Mouse (Mus musculus) stomach, postnatal 0 days (tissue): ENCODE measurements at regions not wholly inside any gene's neighbourhood (a gene's known extent, or its start where the extent isn't known, plus 50 kb on each side); places are given as distances from the start of the nearest gene placed in this dataset.

ENCODE experiments used
- CTCF ChIP-seq: IDR thresholded peaks from 2 replicates; pipeline ENCODE4 v1.5.1; 2016; ENCODE audit warnings: antibody characterized with exemption, low read depth, mild to moderate bottlenecking, moderate library complexity
- EP300 ChIP-seq: optimal IDR thresholded peaks from 2 replicates; pipeline ENCODE3; 2016; ENCODE audit warnings: antibody characterized with exemption

- TF ChIP-seq CTCF = no peak
- TF ChIP-seq EP300 = no peak
Observed at GRCm38 (mm10) chr2:46149848-46150247, 1032.7 kb upstream of the Zeb2 start.
